9 mouse cellular contexts compared by ENCODE assay signal in the genomic region with DNA sequence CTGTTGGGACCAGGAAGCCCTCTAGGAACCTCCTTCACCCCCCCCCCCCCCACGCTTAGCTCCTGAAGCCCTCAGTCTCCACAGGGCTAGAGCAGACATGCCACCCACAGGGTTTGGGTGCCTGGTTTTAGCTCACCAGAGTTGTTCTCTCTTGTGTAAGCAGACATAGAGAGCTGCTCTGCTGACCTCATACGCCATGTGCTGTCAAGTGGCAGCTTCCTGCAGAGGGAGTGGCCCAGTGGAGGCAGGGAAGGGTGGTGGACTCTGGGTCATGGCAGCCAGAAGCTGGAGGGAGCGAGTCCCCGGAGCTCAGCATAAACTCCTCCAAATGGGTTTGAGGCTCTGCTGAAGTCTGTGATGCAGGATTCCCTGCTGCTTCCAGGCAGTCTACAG. TPM values are rescaled to one million over a fixed set of nuclear protein-coding genes. Genes with fewer than 3 reads are reported as not detected.
DNase-seq lines count a peak whose midpoint lies in the region; ATAC-seq and TF ChIP-seq lines count a peak whose summit lies in the region.
"Had no signal": no experiment of that assay in that cellular context is flagged by ENCODE, and none has a peak within 500 bp of the region (broad histone marks: within the 10 kb centered on the region; RNA-seq: fewer than 3 reads in every experiment).

No protein-coding gene starts in this region.

- ATAC-seq in lung, embryonic 16.5 days (ENCODE audit: low read depth): peak; percentile 81
- no peak for ATAC-seq in forebrain, embryonic 13.5 days

- H3K4me1 ChIP-seq in brown adipose tissue, adult 24 weeks (ENCODE audit: control insufficient read depth, insufficient read depth, insufficient read length, low read length): peaks cover 1% of the 10 kb centered on the region; the same call in 1 of the 2 replicates
- H3K4me1 ChIP-seq in lung, embryonic 16.5 days (replicated peaks; ENCODE audit: control insufficient read depth, insufficient read depth, low read length): peaks cover 27% of the 10 kb centered on the region
- no peaks in the 10 kb centered on the region for H3K4me1 ChIP-seq in forebrain, embryonic 13.5 days

- H3K27ac ChIP-seq in gastrocnemius, adult 2 months: peak overlapping the region; percentile 63
- H3K27ac ChIP-seq in brown adipose tissue, adult 24 weeks (replicated peaks; ENCODE audit: low read depth, low read length): peak overlapping the region; percentile 34
- peak overlapping the region; percentile 86 for H3K27ac ChIP-seq in lung, embryonic 16.5 days (ENCODE audit: low read length)
- H3K27ac ChIP-seq in forebrain, embryonic 13.5 days: no peak overlapping the region

- H3K9ac ChIP-seq in lung, embryonic 16.5 days (ENCODE audit: low read length): no peak overlapping the region
- H3K9ac ChIP-seq in forebrain, embryonic 13.5 days: no peak overlapping the region

- TF ChIP-seq CTCF in gastrocnemius, adult 2 months (IDR thresholded peaks at IDR 0.05): no peak

- no peaks in the 10 kb centered on the region for H3K27me3 ChIP-seq in lung, embryonic 16.5 days (ENCODE audit: control insufficient read depth, insufficient read depth, low read depth, low read length)
- H3K27me3 ChIP-seq in forebrain, embryonic 13.5 days: 0 out of 2 replicates have a peak, but pooled peaks cover 3% of the 10 kb centered on the region

- intact Hi-C loops in gastrocnemius, adult 2 months (cut with DNase I): no loop called here

- no peaks in the 10 kb centered on the region for H3K9me3 ChIP-seq in lung, embryonic 16.5 days (ENCODE audit: control insufficient read depth, low read length)
- no peaks in the 10 kb centered on the region for H3K9me3 ChIP-seq in forebrain, embryonic 13.5 days (replicated peaks)

- no peaks in the 10 kb centered on the region for H3K36me3 ChIP-seq in lung, embryonic 16.5 days (ENCODE audit: control insufficient read depth, insufficient read depth, low read length)
- H3K36me3 ChIP-seq in forebrain, embryonic 13.5 days (ENCODE audit: poor library complexity, severe bottlenecking): no peaks in the 10 kb centered on the region

- H3K4me3 ChIP-seq in gastrocnemius, adult 2 months: no peak overlapping the region
- no peak overlapping the region for H3K4me3 ChIP-seq in brown adipose tissue, adult 24 weeks (ENCODE audit: insufficient read depth, low read depth, low read length)
- H3K4me3 ChIP-seq in lung, embryonic 16.5 days (ENCODE audit: low read length): no peak overlapping the region
- H3K4me3 ChIP-seq in forebrain, embryonic 13.5 days: no peak overlapping the region

- WGBS in lung, embryonic 16.5 days: 24% methylated on average over 4 of the region's 4 CpGs
- WGBS in forebrain, embryonic 13.5 days: 62% methylated on average over 4 of the region's 4 CpGs

- H3K4me2 ChIP-seq in lung, embryonic 16.5 days (ENCODE audit: low read depth, low read length): no peak overlapping the region
- no peak overlapping the region for H3K4me2 ChIP-seq in forebrain, embryonic 13.5 days

- DNase-seq in gastrocnemius, adult 2 months: no peak
- no peak for DNase-seq in gastrocnemius, postnatal 10 days
- DNase-seq in kidney, postnatal 10 days: peak; percentile 71
- DNase-seq in right cerebral cortex, postnatal 14 days: no peak
- DNase-seq in adrenal gland, adult 2 months: no peak
- DNase-seq: gastrocnemius, postnatal 14 days had no signal

RNA-seq across cellular contexts. Expression of a gene that starts 7.7 kb away (rescaled TPM):
- total RNA-seq in gastrocnemius, adult 2 months (2021): 10 to 100 TPM in 1 of 2 experiments, 1 to 10 TPM in 1; 4.8 to 11.2 TPM
- total RNA-seq in gastrocnemius, postnatal 10 days (2021): 1 to 10 TPM; 2.0 to 2.6 TPM
- polyA plus RNA-seq in brown adipose tissue, adult 24 weeks (2012; ENCODE audit: insufficient read depth, insufficient read length, missing spikeins): 2.3 and 4.2 TPM in 2 replicates
- polyA plus RNA-seq in lung, embryonic 16.5 days (2015; fragmentation: Nextera tagmentation; extraction: Ambion mirVana): 19.1 and 22.5 TPM in 2 replicates
- polyA plus RNA-seq in forebrain, embryonic 13.5 days (2015; fragmentation: Nextera tagmentation; extraction: Ambion mirVana): 2.7 TPM in 2 replicates
- total RNA-seq in adrenal gland, adult 2 months (2021): 10 to 100 TPM; 11.9 to 41.9 TPM
- 49.1 and 74.7 TPM in 2 replicates for polyA plus RNA-seq in adrenal gland, adult 2 months (2012; rRNA removed)
